Mouse (Mus musculus) CH12.LX (cell line): Measurements from ENCODE around the gene Cuedc2.

Experiments
- CTCF ChIP-seq, 2 experiments: IDR thresholded peaks in 1 of 2; conservative IDR thresholded peaks in 1 of 2; 2 replicates each; pipeline ENCODE4 v1.5.1; 2011 to 2012; ENCODE audit warnings: low read depth in 2 of 2, low read length in 2 of 2, improper control_type of control experiment in 1 of 2, inconsistent platforms in 1 of 2, mild to moderate bottlenecking in 1 of 2, moderate library complexity in 1 of 2
- MEF2A ChIP-seq: IDR thresholded peaks from 2 replicates; pipeline ENCODE4 v1.6.1; 2014; ENCODE audit warnings: low read depth, mild to moderate bottlenecking, inconsistent platforms, low read length, improper control_type of control experiment, borderline replicate concordance
- POLR2A ChIP-seq: IDR thresholded peaks from 2 replicates; pipeline ENCODE4 v1.6.1; 2011; ENCODE audit warnings: low read depth, mild to moderate bottlenecking, improper control_type of control experiment, low read length
- UBTF ChIP-seq: IDR thresholded peaks from 2 replicates; pipeline ENCODE4 v1.6.1; 2012; ENCODE audit warnings: low read depth, mild to moderate bottlenecking, inconsistent platforms, low read length, improper control_type of control experiment, moderate library complexity
- ZMIZ1 ChIP-seq: IDR thresholded peaks from 2 replicates; pipeline ENCODE4 v1.6.1; 2012; ENCODE audit warnings: low read depth, mild to moderate bottlenecking, inconsistent platforms, low read length, improper control_type of control experiment

DNA sequence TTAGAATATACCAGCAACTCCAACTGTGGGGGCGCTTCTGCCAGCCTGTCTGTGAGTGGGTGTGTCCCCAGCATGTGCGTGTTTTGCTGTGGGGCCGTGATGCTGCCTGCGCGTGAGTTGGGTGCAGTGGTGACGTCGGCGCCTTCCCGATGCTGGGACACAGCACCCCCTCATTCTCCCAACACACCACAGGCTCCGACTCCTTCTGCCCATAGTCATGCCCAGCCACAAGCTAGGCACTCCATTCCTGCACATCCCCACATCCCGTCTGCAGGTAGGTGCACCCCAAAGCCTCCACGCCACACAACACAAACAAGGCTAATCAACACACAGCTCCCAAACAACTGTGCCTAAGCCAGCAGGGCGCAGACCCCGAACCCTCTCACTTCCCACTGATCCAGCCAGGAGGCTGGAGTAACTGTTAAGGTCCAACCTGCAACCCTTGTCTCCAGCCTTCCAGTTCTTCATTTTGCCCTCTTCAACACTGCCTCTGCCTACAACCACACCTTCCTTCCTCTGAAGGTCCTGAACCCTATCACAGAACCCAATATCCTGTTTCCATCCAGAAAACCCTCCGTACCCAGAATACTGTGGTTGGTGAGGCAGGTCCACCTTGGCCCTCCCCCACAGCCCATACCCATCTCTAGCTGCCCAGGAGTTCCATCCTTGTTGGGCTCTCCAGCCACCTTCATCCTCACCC is 21.5 kb downstream of the Cuedc2 start:
- TF ChIP-seq ZMIZ1 (no peak), POLR2A (no peak), UBTF (no peak), CTCF (conservative IDR thresholded peaks at IDR 0.05 in 1 of 2, IDR thresholded peaks at IDR 0.05 in 1 of 2; ENCODE audit: low read depth in 2 of 2, low read length in 2 of 2) (no peak), MEF2A (no peak)
